Mouse (Mus musculus) ES-Bruce4 (cell line): Measurements from ENCODE around the gene Dcdc2a.
A peak's percentile ranks its signal among the peaks of the same experiment; 100 is the strongest.

Experiments used
- CTCF ChIP-seq: IDR thresholded peaks from one replicate; pipeline ENCODE4 v1.8.1; 2011; ENCODE audit warnings: low read depth, low read length
- EP300 ChIP-seq: IDR thresholded peaks from 2 replicates; pipeline ENCODE4 v1.6.1; 2011; ENCODE audit warnings: low read depth, low read length; ENCODE audit not compliant: insufficient read depth
- POLR2A ChIP-seq: IDR thresholded peaks from one replicate; pipeline ENCODE4 v1.8.1; 2011; ENCODE audit warnings: low read length; ENCODE audit not compliant: insufficient read depth

DNA sequence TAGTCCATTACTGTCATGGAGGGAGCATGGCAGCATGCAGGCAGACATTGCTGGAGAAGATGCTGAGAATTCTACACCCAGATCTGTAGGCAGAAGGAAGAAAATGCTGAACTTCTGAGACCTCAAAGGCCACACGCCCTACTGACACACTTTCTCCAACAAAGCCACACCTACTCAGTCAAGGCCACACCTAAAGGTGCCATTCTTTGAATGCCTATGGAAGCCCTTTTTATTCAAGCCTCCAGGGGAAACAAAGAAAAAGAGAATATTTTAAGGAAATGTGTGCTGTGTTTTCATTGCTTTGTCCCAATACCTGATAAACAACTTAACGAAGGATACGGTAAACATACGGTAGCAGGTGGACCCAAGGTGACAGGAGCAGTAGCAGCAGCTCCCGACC, 3.1 kb upstream of the Dcdc2a start:
- no peak for TF ChIP-seq CTCF
- TF ChIP-seq EP300 = peak; percentile 81; the same call in 1 of the 2 replicates
- no peak for TF ChIP-seq POLR2A
